Mouse (Mus musculus) Muller cell, postnatal 12 days (primary cell): ENCODE measurements at regions not wholly inside any gene's neighbourhood (a gene's known extent, or its start where the extent isn't known, plus 50 kb on each side); places are given as distances from the start of the nearest gene placed in this dataset.
"Not testable (repeated sequence)": the region's sequence is repeated elsewhere in the genome, so short reads cannot be mapped to it uniquely, and the experiment has no call there.

Experiments used
- DNase-seq: peaks from one replicate; pipeline ENCODE4 v3.0.0-alpha.2; 2015; ENCODE audit errors: inconsistent ontology term

GRCm38 (mm10) chr13:104549016-104549415, 243.3 kb upstream of the Srek1ip1 start:
- DNase-seq = no peak

GRCm38 (mm10) chr13:104553329-104553728, 239.0 kb upstream of the Srek1ip1 start:
- no peak for DNase-seq

GRCm38 (mm10) chr13:104556609-104557008, 235.7 kb upstream of the Srek1ip1 start:
- not testable (repeated sequence) for DNase-seq

- no peak for DNase-seq
Observed at GRCm38 (mm10) chr13:104559876-104560275, 232.4 kb upstream of the Srek1ip1 start.

DNA sequence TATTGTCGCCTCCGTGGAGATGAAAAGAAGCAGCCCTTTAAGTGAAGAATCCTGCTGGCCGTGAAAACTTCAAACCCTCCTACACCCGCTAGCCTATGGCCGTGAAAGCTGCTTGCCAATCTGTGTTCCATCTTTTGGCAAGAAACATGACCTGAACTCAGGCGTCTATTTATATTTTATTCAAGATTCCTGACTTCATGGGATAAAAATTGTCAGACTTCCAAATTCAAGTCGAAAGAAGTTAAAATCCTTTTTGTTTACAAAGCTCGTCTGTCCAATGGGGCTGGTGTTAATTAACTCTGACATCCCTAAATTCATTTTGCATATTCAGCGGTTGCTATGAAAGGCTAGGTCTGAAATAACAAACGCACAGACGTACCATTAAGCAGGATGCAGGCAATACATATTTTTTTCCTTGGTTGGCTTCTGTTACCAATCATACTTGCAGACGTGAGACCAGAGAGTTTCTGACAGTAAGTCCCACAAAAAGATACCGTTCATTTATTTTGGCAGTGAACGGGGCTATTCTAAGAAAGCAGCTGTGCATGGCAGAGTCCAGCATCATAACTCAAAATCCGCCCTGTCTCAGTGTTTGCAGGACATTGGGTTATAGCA, 231.7 kb upstream of the Srek1ip1 start:
- peak; percentile 54 for DNase-seq

GRCm38 (mm10) chr13:104562536-104562935, 229.7 kb upstream of the Srek1ip1 start:
- DNase-seq = no peak

DNA sequence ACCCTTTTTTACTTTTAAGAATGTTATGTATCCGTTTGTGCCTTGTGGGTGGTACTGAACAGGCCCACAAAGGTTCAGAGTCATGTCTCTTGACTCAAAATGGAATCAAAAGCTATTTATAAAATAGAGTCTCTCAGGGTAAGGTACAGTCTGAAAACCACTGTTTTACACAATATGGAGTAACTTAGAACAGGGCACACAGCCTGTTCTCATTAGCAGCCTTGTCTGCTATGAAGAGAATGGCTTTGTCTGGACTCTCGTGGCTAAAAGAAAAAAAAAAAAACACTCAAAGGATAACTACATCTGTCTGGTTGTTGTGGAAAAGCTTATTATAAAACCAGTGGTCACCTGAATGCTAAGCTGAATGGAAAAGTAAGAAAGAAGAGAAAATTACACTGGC, 229.3 kb upstream of the Srek1ip1 start:
- DNase-seq = no peak

GRCm38 (mm10) chr13:104563889-104564288, 228.4 kb upstream of the Srek1ip1 start:
- DNase-seq = no peak

DNA sequence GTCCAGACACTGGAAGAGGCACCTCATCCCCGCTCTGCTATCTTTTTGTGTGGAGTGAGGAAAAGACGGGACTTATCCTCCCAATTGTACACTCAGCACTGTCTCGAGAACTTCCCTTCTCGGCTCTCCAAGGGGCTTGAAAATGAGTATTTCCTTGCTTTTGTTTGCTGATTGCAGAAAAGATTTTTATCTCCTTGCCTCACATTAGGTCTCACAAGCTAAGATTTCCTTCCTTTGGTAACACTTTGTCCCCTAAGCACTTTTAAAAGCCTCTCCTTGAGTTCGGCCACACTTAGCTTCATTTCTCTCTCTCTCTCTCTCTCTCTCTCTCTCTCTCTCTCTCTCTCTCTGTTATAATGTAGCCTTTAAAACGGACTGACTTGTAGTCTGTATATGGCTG, 222.5 kb upstream of the Srek1ip1 start:
- DNase-seq = no peak

DNA sequence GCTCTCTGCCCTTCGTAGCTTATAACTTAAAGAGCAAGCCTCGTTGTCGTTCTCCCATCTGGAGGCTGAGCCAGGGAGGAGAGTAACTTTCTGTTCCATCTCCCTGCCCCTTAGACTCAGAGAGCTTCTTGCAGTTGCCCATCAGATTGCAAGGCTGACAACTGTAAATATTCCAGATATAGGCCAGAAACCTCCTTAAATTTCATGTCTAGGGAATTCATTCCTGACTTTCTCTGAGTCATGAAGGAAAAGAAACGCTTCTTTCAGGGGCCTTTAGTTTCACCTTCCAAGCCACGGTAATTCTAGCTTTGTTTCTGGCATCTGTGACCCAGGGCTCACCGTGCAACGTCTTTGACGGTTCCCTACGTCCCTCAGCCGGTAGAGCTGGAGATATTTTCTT, 220.0 kb upstream of the Srek1ip1 start:
- DNase-seq = no peak

GRCm38 (mm10) chr13:104574396-104574795, 217.9 kb upstream of the Srek1ip1 start:
- no peak for DNase-seq

GRCm38 (mm10) chr13:104576188-104576789, 216.0 kb upstream of the Srek1ip1 start:
- DNase-seq = no peak

DNA sequence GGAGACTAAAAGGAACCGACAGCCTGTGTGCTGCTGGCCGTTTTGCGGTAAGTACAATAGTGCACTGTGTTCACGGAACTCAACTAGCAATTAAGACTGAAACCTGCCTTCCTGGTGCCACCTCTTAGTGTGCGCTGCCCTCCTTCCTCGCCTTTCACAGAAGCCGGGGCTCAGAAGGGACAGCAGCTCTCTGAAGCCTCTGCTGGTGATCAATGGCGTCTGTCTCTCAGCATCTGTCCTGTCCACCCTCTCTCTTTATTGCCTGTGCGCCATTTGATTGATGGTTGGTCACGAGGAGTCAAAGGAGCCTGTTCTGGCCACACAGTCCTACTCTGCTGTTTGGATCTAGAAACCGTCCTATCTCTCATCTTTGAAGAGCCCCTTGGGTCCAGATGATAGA, 214.4 kb upstream of the Srek1ip1 start:
- no peak for DNase-seq

DNA sequence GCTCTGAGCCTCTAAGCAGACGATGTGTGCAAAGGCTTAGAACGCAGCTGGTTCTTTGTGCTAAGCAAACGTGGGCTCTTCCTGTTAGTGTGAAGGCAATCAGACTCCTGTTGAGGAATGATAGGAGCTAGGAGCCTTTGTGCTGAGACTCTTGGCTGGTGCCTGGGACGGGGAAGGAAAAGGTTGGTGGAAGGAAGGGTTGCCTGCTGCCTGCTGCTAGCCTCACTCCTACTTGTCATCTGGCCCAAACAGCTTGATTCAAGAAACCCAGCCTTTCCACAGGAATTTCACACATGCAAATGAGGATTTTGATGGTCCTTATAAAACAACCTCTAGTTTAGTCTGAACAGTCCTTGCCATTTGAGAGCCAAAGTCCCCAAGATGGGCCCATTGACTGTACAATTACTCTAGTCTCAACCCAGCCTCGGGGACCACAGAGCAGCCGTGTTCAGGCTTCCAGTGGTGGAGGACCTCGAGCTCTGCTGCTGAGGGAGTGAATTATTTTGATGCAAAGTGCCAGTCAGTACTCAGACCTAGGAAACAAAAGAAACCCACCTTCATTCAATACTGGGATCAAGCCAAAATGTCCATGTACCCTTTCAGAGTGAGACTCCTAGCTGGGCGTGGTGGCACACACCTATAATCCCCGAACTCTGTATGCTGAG, 211.5 kb upstream of the Srek1ip1 start:
- DNase-seq = no peak
